Mouse (Mus musculus) lung, postnatal 0 days (tissue): Measurements from ENCODE around the gene 4930432K21Rik.

Experiments
- CTCF ChIP-seq: IDR thresholded peaks from 2 replicates; pipeline ENCODE4 v1.5.1; 2016; ENCODE audit warnings: antibody characterized with exemption, mild to moderate bottlenecking
- EP300 ChIP-seq: IDR thresholded peaks from 2 replicates; pipeline ENCODE4 v1.6.1; 2016; ENCODE audit warnings: antibody characterized with exemption, mild to moderate bottlenecking, control low read depth

- no peak for TF ChIP-seq CTCF
- TF ChIP-seq EP300 = no peak
Measured at GRCm38 (mm10) chr8:84149181-84149580, 1.4 kb downstream of the 4930432K21Rik start.
